Mouse (Mus musculus): ENCODE results near the gene S100pbp. TPM values are rescaled to one million over a fixed set of nuclear protein-coding genes. Genes with fewer than 3 reads are reported as not detected.
A peak's percentile ranks its signal among the peaks of the same experiment; 100 is the strongest.

S100pbp gene
- total RNA-seq, 2 experiments from 2014 or later: 8.7 to 12.7 TPM

DNA sequence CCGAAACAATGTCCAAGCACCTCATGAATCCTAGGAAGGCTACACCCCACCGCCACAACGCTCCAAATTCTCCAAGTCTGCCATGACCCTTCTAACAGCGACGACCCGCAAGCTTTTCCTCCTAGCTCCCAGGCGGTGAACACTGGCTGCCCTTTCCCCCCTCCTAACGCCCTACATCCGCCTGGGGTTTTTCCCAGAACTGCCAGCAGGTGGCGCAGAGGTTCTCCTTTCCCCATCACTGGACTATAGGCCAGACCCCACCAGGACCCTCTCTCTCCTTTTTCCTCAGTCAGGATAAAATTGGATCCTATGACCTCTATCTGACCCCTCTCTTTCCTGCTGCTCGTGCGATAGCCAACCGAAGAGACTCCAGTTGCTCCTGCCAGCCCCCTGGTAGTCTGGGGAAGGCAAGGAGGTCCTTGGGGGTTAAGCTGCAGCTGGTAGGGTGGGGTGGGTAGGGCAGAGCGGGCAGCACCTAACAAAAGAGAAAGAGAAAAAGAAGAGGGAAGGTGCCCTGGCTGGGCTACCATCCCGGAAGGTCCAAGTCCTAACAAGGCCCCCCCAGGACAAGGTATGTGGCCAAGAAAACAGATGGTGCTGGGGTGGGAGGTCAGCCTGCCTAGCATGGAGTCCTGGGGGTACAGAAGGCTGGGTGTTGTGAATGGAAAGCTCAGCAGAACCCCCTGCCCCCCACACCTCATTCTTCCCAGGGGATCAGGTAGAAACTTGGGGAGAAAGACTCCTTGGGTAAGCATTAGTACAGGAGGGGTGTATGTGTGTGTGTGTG, 54.5 kb downstream of the S100pbp start:
- ATAC-seq (replicated peaks; ENCODE audit: low FRiP score, poor library complexity, severe bottlenecking): peak; percentile 41; the same call in 1 of the 2 replicates

DNA sequence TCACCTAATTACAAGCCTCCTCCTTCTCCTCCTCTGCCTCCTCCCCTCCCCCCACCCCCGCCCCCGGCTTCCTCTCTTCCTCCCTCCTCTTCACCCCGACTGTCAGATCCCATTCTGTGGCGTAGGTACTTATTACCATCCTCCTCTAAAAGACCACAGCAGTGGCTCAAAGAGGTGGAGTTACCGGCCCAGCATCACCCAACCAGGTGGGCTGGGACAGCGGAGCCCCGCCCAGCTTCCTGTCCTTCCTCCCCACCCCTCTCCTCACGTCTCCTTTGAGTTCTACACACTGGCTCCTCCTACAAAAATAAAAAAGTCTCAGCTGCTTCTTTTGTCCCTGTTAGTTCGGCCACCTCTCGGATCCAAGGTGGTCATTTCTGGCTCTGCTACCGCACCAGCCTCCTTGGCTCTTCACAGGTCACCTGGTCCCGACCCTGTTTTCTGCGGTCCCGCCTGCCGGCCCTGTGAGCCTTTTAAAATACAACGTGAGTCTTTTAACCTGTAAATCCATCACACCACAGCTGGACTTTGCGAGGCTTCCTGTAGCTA, 58.7 kb downstream of the S100pbp start:
- no peak for ATAC-seq (replicated peaks; ENCODE audit: low FRiP score, poor library complexity, severe bottlenecking)

DNA sequence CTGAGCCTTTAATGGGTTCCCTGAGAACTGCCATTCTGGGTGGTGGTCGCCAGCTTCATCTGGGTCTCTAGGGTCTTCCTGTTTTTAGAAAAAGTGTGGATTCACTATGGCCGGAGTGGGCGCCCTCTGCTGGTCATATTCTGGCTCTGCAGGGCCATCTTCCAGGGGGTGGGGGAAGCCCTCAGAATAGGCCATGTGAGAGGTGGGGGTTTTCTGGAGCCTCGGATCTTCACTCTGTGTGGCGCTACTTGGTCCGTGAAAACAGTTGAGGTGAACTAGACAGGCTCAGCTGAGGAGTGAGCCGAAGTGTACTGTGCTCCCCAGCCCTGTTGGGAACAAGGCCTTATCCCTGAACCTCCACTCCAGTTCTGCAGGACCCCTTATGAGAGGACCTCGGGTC, 59.4 kb downstream of the S100pbp start:
- ATAC-seq (replicated peaks; ENCODE audit: low FRiP score, poor library complexity, severe bottlenecking): peak; percentile 53; the same call in 1 of the 2 replicates

DNA sequence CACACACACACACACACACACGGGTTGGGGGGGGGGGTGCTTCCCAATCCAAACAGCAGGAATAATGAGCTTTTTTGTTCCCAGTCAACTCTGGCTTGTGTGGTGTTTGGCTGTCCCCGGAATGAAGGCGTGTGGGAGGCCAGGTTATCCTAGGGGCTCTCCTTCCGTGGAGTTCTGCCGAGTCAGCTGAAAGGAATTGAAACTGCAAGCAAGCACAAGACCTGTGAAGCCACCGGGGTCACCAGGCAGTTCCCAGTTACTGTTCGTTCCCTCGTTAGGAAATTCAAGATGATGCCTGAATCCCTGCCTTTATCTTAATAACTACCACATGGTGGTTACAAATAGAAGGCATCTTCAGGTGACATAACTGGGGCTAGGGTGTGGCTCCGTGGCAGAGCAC, 60.1 kb downstream of the S100pbp start:
- no peak for ATAC-seq (replicated peaks; ENCODE audit: low FRiP score, poor library complexity, severe bottlenecking)

DNA sequence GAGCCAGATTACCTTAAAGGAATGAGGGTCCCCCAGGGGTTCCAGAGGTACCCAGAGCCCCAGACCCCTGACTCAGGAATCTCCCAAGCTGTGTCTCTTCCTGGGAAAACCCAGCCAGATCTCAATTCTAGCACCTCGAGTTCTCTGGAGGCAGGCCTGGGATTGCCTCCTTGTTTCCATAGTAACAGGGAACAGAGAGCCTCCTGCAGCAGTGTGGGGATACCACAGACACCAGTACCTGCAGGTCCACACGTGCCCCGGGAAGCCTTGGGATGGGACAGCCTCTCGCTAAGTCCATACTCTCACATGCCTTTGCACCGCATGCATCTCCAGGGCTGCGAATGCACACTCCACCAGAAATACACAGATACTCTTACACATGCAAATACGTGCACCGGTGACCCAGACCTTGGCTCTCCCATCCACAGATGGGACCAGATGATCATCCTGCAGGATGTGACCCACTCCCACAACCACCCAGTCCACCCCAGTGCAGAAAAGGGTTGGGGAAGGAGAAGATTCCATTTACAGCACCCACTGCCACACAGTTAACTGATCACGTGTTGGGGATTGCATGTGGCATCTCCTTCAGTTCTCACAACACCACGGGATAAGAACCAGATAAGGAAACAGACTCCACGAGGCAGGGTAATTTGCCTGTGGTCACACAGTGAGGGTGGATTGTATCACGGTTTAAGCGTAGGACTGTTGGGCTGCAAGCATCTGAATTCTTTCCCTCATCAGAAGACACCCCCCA, 60.8 kb downstream of the S100pbp start:
- no peak for ATAC-seq (replicated peaks; ENCODE audit: low FRiP score, poor library complexity, severe bottlenecking)

DNA sequence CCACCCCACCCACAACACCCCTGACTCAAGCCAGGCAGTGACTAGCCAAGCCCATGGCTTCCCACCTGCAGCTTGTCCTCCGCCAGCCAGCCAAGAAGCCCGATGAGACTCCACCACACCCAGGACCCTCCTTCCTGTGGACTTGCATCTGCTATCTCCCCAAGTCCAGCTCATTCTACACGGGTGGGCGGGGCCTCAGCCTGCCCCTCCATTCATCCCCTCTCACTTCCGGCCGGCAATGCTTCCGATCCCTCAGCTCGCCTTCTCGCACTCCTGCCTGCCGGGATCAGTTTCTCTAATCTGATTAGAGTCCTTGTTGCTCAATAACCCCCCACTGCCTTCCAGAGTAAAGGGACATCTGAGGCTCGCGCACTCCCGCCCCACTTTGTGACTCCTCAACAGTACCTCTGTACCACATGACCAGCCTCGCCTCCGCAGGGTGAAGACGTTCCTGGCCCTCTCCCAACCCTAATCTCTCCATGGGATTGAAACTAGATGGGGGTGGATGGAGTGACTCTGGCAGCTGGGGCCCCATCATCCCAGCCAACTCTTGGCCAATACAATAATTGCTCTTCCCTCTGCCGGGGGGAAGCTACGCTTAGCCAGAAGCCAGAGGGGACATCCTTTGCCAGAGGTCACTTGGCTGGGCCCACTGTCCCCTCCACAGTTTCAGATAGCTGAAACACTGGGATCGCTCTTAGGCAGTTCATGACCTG, 63.6 kb downstream of the S100pbp start:
- no peak for ATAC-seq (replicated peaks; ENCODE audit: low FRiP score, poor library complexity, severe bottlenecking)

DNA sequence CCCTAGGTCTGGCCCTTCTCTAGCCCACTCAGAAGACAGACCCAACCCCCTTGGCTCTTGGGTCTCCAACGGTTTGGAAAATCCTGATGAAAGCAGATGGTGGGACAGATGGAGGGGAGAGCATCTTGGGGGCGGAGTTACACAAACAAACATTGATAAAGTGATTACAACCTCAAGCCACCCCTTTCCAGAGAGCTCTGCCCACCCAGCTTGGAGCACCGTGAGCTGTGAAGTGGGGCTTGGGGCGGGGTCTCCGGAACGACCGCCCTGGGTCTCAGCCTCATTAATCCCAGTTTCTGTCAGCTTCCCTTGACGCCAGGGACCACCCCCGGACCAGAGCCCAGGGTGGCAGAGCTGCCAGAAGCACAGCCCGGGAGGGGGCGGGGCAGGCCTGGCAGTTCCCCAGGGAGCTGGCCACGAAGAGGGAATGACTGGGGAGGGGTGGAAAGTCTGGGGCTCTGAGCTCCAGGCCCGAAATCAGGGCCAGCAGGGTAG, 64.8 kb downstream of the S100pbp start:
- ATAC-seq (replicated peaks; ENCODE audit: low FRiP score, poor library complexity, severe bottlenecking): no peak

DNA sequence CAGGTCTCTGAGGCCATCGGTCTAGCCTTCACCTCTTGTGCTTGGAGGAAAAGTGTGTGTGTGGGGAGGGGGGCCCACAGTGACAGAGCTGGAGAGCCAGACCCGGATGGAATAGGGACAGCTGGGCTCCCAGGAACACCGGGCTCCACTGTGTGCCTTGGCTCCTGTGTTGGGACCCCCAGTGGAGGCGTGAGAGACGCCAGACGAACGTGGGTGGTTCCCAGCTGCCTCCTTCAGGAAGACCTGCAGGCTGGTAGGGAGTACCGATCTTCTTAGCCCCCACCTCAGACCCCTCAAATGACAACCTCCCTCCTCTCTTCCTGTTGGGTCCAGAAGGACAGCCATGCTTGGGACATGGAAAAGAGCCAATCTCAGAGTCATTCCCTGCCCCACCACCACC, 66.8 kb downstream of the S100pbp start:
- no peak for ATAC-seq (replicated peaks; ENCODE audit: low FRiP score, poor library complexity, severe bottlenecking)

DNA sequence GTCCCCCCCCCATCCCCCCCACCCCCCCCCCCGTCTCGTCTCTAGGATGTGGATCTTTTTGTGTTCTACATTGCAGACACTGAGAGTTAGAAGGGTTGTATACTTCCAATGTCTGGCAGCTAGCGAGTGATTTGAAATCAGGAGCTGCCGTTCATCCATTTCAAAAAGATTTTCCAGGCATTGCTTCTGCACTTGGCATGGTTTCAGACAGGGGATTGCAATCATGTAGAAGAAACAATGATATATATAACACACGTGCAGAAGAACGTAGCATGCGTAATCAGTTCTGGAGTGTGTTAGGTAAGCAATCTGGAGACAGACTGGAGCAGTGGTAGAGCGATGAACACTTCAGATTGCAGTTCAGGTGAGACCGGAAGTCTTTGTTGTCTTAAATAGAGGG, 67.4 kb downstream of the S100pbp start:
- no peak for ATAC-seq (replicated peaks; ENCODE audit: low FRiP score, poor library complexity, severe bottlenecking)

DNA sequence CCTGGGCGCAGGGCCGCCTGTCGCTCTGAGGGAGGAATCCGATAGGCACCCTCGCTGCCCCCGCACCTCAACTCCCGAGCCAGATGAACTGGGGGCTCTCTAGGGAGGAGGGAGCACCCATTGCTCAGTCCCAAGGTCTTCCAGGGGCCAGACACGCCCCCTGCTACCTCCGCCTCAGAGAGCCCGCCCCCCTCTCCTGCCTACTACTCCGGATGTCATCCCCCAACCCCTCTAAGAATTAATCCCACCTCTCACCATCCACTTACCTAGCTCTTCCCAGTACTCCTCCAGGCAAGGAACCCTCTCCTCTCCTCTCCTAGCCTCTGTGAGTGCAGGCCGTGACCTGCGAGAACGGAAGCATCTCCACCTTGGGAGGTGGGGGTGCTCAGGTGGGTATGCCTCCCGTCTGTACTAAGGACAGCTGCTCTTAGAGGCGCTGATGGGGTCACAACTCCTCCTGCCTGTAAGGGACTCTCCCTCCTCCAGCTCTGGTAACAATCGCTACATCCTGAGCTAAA, 67.9 kb downstream of the S100pbp start, which contains the start of gene Hpca:
Hpca (minus strand) TSS at position 468 of the 518 bp plus-strand sequence.
- ATAC-seq (replicated peaks; ENCODE audit: low FRiP score, poor library complexity, severe bottlenecking): no peak

DNA sequence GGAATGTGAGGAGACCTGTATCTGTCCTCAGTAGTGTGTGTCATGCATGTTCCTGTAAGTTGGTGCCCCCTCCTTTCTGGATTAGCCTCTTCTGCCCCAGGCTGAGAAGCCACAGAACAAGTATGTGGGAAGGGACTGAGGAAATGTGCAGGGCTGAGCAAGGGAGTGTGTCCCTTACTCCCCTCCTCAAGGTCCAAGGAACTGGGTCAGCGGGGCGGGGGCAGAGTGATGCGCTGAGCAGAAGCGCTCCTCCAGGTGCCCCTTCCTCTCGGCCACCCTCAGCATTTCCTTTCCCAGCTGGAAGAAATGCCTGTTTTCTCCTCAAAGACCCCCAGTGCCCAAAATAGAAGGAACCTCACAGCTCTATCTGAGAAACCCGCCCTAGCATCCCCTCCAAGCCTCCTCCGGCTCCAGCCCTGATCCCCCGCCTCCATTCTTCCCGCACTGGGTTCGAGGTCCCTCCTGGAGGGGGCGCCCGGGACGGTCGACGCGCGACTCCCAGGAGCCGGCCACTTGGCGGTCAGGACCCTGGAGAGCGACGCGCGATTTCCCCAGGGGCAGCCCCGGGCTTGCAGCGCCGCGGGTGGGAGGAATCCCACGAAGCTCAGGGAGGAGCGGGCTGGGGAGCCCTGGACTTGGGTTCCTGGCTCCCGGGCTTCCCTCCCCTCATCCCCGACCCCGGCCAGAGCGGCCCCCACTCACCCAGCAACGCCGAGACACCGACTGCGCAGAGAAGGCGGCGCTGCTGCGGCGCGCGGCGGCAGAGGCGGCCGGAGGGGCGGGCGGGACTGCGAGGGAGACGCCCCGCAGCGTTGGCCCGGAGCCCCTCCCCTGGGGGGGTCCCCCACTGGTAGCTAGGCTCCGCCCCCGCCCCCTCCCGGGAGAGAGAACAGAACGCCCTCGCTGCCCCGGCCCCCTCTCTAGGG, 68.7 kb downstream of the S100pbp start:
- no peak for ATAC-seq (replicated peaks; ENCODE audit: low FRiP score, poor library complexity, severe bottlenecking)

DNA sequence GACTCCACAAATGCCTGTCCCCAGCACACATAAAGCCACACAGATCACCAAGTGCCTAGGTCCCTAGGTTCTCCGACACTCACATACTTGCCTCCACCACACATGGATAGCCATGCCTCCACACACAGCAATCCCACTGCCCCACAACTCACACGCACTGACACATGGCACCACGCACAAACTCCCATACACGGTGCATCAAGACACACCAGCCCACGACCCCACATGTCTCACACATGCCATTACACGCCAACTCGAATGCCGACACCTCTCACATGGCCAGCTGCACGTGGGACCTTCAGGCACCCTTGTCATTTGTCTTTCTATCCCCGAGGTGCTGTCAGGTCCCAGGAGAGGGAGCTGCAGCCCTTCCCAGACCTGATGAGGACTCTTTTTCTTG, 69.8 kb downstream of the S100pbp start:
- ATAC-seq (replicated peaks; ENCODE audit: low FRiP score, poor library complexity, severe bottlenecking): no peak

DNA sequence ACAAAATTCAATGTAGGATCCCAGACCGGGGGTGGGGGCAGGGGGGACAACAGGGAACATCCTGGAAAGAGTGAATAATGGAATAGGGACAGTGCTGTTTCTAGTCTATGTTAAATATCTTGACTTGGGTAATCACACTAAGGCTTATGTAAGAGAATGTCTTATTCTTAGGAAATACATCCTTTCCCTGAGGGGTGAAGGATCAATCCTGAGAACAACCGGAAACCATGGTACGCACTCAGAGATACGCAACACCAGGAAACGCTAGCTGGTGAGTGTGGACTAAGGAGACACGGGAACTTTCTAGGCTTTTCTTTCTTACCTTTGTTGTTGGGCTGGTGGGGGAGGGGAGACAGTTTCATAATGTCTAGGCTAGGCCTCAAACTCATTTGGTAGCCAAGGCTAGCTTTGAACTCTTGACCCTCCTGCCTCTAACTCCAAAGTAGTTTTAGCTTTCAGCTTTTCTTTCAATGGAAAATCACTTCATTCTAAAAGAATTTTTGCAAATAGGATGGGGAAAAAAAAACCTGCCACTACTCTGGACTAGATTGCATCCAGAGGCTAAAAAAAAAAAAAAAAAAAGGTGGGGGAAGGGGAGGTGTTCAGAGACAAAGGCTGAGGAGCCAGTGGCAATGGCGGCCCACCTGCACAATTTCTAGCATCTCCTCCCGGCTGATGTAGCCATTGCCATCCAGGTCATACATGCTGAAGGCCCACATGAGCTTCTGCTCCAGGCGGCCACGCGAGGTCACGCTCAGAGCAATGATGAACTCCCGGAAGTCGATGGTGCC, 71.6 kb downstream of the S100pbp start:
- ATAC-seq (replicated peaks; ENCODE audit: low FRiP score, poor library complexity, severe bottlenecking): no peak

DNA sequence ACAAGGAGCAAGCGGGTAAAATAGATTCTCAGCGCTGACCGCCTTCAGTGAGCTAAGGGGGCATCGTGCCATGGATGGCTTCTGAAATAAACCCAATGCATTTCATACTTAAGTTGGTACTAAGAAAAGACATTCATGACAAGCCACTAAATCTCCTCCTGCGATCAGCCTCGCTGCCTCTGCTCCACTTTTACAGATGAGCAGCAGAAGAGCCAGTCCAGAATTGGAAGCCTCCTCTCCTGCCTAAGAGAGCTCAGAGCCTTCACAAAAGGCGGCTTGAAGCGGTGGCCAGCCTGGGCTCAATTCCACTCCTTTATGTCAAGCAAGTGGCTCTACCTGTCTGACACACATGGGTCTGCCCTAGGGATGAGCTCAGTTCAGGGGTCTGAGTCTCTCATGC, 72.8 kb downstream of the S100pbp start:
- ATAC-seq (replicated peaks; ENCODE audit: low FRiP score, poor library complexity, severe bottlenecking): no peak

DNA sequence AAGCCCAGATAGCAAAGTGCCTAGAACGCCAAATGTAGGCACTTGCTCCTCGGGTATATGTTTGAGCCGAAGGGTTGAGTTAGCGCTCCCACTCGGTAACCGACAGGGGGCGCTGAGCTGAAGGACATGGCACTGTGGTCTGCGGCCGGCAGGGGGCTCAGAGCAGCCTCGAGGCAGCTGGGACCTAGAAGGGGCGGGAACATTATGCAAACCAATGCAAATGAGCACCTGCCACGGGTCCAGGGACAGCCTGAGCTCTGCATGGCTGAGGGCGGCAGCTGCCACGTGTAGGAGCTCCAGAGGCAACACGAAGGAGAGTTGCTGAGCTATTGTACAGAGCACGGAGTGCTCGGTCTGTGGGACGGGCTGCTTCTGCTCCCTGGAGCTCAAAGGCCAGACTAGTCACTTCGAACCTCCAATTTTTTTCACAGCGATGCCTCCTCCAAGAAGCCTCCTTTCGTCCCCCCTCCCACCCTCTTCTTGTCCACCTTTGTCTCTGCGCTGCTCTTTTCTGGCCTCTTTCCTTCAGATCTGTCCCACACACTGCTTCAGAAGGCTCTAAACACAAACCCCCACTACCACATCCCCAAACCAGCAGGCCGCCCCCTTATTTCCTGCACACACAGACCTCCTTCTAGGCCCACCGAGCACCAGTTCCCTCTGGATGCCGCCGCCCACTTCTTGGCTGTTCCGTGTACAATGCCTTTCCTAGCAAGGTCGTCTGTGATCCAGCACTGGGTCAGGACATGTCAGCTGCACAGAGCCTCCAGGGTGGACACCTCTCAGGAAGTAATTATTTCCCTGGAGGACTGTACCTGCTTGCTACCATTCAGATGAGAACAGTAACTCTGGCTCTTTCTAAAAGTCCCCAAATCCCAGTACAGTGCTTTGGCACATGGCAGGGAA, 76.2 kb downstream of the S100pbp start:
- ATAC-seq (replicated peaks; ENCODE audit: low FRiP score, poor library complexity, severe bottlenecking): peak; percentile 79

DNA sequence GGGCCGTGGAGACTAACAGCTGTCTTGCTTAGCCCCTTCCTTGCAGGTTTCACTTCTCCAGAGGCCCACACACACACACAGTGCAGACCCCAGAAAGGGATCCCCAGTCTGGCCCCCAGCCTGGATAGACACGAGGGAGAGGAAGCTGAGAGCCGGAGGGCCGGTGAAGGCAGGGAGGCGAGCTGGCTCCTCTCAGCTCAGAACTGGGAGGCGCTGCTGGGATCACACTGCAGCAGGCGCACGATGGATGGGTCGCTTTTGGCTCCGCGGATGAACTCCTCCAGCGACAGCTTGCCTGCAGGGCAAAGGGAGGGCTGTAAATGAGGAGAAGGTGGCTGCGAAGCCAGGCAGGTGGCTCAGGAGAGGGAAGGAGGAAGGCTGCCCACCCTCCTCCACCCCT, 77.3 kb downstream of the S100pbp start:
- ATAC-seq (replicated peaks; ENCODE audit: low FRiP score, poor library complexity, severe bottlenecking): no peak

DNA sequence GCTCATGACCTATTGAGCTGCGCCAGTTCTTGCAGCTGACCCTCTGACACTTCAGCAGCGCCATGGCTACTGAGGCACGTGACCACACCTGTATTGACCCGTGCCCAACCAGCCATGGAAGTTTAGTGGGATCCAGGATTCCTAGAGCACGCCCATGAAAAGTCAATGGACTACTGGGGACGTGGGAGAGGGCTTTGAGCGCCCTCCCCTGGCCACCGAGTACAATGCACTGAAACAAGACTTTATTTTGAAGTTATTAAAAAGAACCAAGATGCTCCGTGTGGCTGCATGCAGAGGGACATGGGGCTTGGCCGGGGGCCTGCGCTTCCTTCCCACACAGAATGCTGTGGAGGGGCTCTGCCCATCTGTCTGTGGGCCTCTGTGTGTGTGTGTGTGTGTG, 78.2 kb downstream of the S100pbp start:
- ATAC-seq (replicated peaks; ENCODE audit: low FRiP score, poor library complexity, severe bottlenecking): no peak

All from erythroblast, adult 5-6 weeks (primary cell).